Mouse (Mus musculus) heart, embryonic 13.5 days (tissue): ENCODE measurements around the gene Prss27. TPM values are rescaled to one million over a fixed set of nuclear protein-coding genes. Genes with fewer than 3 reads are reported as not detected.

Experiments used
- ATAC-seq: fragments of 200-750 bp; cut with Nextera tagmentation; 2 replicates; pipeline ENCODE4 v1.8.0; 2017; ENCODE audit warnings: moderate TSS enrichment; ENCODE audit not compliant: insufficient number of reproducible peaks, low FRiP score, low TSS enrichment; ENCODE audit errors: extremely low read depth
- H3K27ac ChIP-seq: fragments of 300-500 bp; sonication (generic); replicated peaks from 2 replicates; pipeline ENCODE4 v1.5.1; 2015; ENCODE audit warnings: moderate library complexity, mild to moderate bottlenecking, inconsistent platforms
- H3K27me3 ChIP-seq: fragments of 300-500 bp; sonication (generic); replicated peaks from 2 replicates; pipeline ENCODE4 v1.6.1; 2015; ENCODE audit warnings: mild to moderate bottlenecking, inconsistent platforms
- H3K36me3 ChIP-seq: fragments of 300-500 bp; sonication (generic); 2 replicates; pipeline ENCODE4 v1.6.1; 2015; ENCODE audit warnings: mild to moderate bottlenecking, inconsistent platforms
- H3K4me1 ChIP-seq: fragments of 300-500 bp; sonication (generic); 2 replicates; pipeline ENCODE4 v1.6.1; 2015; ENCODE audit warnings: inconsistent platforms
- H3K4me2 ChIP-seq: fragments of 300-500 bp; sonication (generic); 2 replicates; pipeline ENCODE4 v1.6.1; 2015; ENCODE audit warnings: inconsistent platforms, mild to moderate bottlenecking, moderate library complexity
- H3K4me3 ChIP-seq: fragments of 300-500 bp; sonication (generic); 2 replicates; pipeline ENCODE4 v1.5.1; 2015; ENCODE audit warnings: moderate library complexity, mild to moderate bottlenecking, inconsistent platforms
- H3K9ac ChIP-seq: fragments of 300-500 bp; sonication (generic); 2 replicates; pipeline ENCODE4 v1.6.1; 2015; ENCODE audit warnings: inconsistent platforms, mild to moderate bottlenecking, moderate library complexity
- H3K9me3 ChIP-seq: fragments of 300-500 bp; sonication (generic); 2 replicates; pipeline ENCODE4 v1.6.1; 2016; ENCODE audit warnings: inconsistent platforms
- WGBS: fragments of 180-500 bp; shearing (Covaris S2); methylation state at CpG from one replicate; pipeline ENCODE4 v1.1.7; 2015; ENCODE audit warnings: mixed read lengths; 5-methylcytosine and 5-hydroxymethylcytosine counted together
- polyA plus RNA-seq: library from polyadenylated mRNA; unstranded; fragments of >200 nt; fragmentation: Nextera tagmentation; extraction: Ambion mirVana; gene quantifications from 2 replicates; pipeline ENCODE4 v1.2.1, GENCODE M21; 2015

Gene Prss27
- polyA plus RNA-seq, 1 experiment from 2014 or later = 0.35 TPM

GRCm38 (mm10) chr17:24035087-24035486 is 2.9 kb upstream of the Prss27 start:
- H3K4me1 ChIP-seq = peaks cover 7% of the 10 kb centered on the region
- no peaks in the 10 kb centered on the region for H3K27me3 ChIP-seq
- H3K9me3 ChIP-seq = no peaks in the 10 kb centered on the region
- H3K27ac ChIP-seq = peak overlapping the region; percentile 16; the same call in 1 of the 2 replicates
- no peak overlapping the region for H3K4me2 ChIP-seq
- WGBS = 23% methylated on average over 7 of the region's 7 CpGs
- no peak; the same call in 1 of the 2 replicates for ATAC-seq
- no peak overlapping the region for H3K4me3 ChIP-seq
- H3K9ac ChIP-seq = no peak overlapping the region
- no peaks in the 10 kb centered on the region for H3K36me3 ChIP-seq

- H3K4me2 ChIP-seq = no peak overlapping the region
- no peaks in the 10 kb centered on the region for H3K36me3 ChIP-seq
- H3K27ac ChIP-seq = no peak overlapping the region
- H3K9ac ChIP-seq = no peak overlapping the region
- 0 out of 2 replicates have a peak, but pooled peaks have one; percentile 33 for ATAC-seq
- no peaks in the 10 kb centered on the region for H3K27me3 ChIP-seq
- 64% methylated on average over 6 of the region's 6 CpGs for WGBS
- no peak overlapping the region for H3K4me3 ChIP-seq
- H3K9me3 ChIP-seq = no peaks in the 10 kb centered on the region
- H3K4me1 ChIP-seq = peaks cover 7% of the 10 kb centered on the region
These were observed 990 bp upstream of the Prss27 start for GRCm38 (mm10) chr17:24036954-24037353.

- no peaks in the 10 kb centered on the region for H3K9me3 ChIP-seq
- WGBS = 71% methylated on average over 13 of the region's 13 CpGs
- H3K27ac ChIP-seq = no peak overlapping the region
- no peak for ATAC-seq
- H3K9ac ChIP-seq = no peak overlapping the region
- H3K4me2 ChIP-seq = no peak overlapping the region
- no peaks in the 10 kb centered on the region for H3K36me3 ChIP-seq
- peaks cover 7% of the 10 kb centered on the region for H3K4me1 ChIP-seq
- H3K27me3 ChIP-seq = no peaks in the 10 kb centered on the region
- H3K4me3 ChIP-seq = no peak overlapping the region
These were observed 584 bp upstream of the Prss27 start for GRCm38 (mm10) chr17:24037360-24037759.

- 56% methylated on average over 5 of the region's 5 CpGs for WGBS
- Histone ChIP-seq H3K9ac (no peak overlapping the region), H3K36me3 (peaks cover 30% of the 10 kb centered on the region), H3K27me3 (no peaks in the 10 kb centered on the region), H3K4me1 (no peaks in the 10 kb centered on the region), H3K4me3 (no peak overlapping the region), H3K9me3 (no peaks in the 10 kb centered on the region), H3K27ac (no peak overlapping the region), H3K4me2 (no peak overlapping the region)
- no peak for ATAC-seq
These were observed 6.5 kb downstream of the Prss27 start for GRCm38 (mm10) chr17:24044482-24044881.

GRCm38 (mm10) chr17:24045608-24046007 is 7.7 kb downstream of the Prss27 start:
- Histone ChIP-seq H3K36me3 (peaks cover 40% of the 10 kb centered on the region), H3K4me3 (no peak overlapping the region), H3K27me3 (no peaks in the 10 kb centered on the region), H3K9me3 (no peaks in the 10 kb centered on the region), H3K9ac (no peak overlapping the region), H3K4me2 (no peak overlapping the region), H3K4me1 (no peaks in the 10 kb centered on the region), H3K27ac (no peak overlapping the region)
- WGBS = 75% methylated on average over 10 of the region's 10 CpGs
- no peak for ATAC-seq

GRCm38 (mm10) chr17:24046026-24046425 is 8.1 kb downstream of the Prss27 start:
- H3K4me2 ChIP-seq = no peak overlapping the region
- no peaks in the 10 kb centered on the region for H3K9me3 ChIP-seq
- WGBS = 35% methylated on average over 5 of the region's 5 CpGs
- no peaks in the 10 kb centered on the region for H3K27me3 ChIP-seq
- peaks cover 44% of the 10 kb centered on the region for H3K36me3 ChIP-seq
- H3K27ac ChIP-seq = no peak overlapping the region
- no peaks in the 10 kb centered on the region for H3K4me1 ChIP-seq
- no peak overlapping the region for H3K4me3 ChIP-seq
- ATAC-seq = no peak
- H3K9ac ChIP-seq = no peak overlapping the region

- 88% methylated on average over 5 of the region's 5 CpGs for WGBS
- H3K36me3 ChIP-seq = peaks cover 65% of the 10 kb centered on the region
- H3K9me3 ChIP-seq = no peaks in the 10 kb centered on the region
- no peaks in the 10 kb centered on the region for H3K4me1 ChIP-seq
- no peak overlapping the region for H3K27ac ChIP-seq
- H3K4me3 ChIP-seq = no peak overlapping the region
- H3K9ac ChIP-seq = no peak overlapping the region
- no peak overlapping the region for H3K4me2 ChIP-seq
- no peaks in the 10 kb centered on the region for H3K27me3 ChIP-seq
- no peak for ATAC-seq
These were observed 10.1 kb downstream of the Prss27 start for GRCm38 (mm10) chr17:24048053-24048452.

GRCm38 (mm10) chr17:24049008-24049407 is 11.1 kb downstream of the Prss27 start:
- Histone ChIP-seq H3K27me3 (no peaks in the 10 kb centered on the region), H3K4me2 (no peak overlapping the region), H3K9me3 (no peaks in the 10 kb centered on the region), H3K36me3 (peaks cover 74% of the 10 kb centered on the region), H3K9ac (no peak overlapping the region), H3K27ac (no peak overlapping the region), H3K4me3 (no peak overlapping the region), H3K4me1 (no peaks in the 10 kb centered on the region)
- ATAC-seq = no peak
- WGBS = 89% methylated on average over 8 of the region's 8 CpGs

- peaks cover 3% of the 10 kb centered on the region; the same call in 1 of the 2 replicates for H3K4me1 ChIP-seq
- no peaks in the 10 kb centered on the region for H3K9me3 ChIP-seq
- ATAC-seq = no peak
- peaks cover 83% of the 10 kb centered on the region for H3K36me3 ChIP-seq
- 89% methylated on average over 14 of the region's 14 CpGs for WGBS
- no peak overlapping the region for H3K4me2 ChIP-seq
- no peak overlapping the region for H3K9ac ChIP-seq
- H3K27me3 ChIP-seq = no peaks in the 10 kb centered on the region
- no peak overlapping the region for H3K4me3 ChIP-seq
- no peak overlapping the region for H3K27ac ChIP-seq
These were observed 19.0 kb downstream of the Prss27 start for GRCm38 (mm10) chr17:24056636-24057625.

- no peak for ATAC-seq
- no peak overlapping the region for H3K27ac ChIP-seq
- peaks cover 3% of the 10 kb centered on the region for H3K4me1 ChIP-seq
- no peak overlapping the region for H3K4me3 ChIP-seq
- no peaks in the 10 kb centered on the region for H3K27me3 ChIP-seq
- no peaks in the 10 kb centered on the region for H3K9me3 ChIP-seq
- H3K36me3 ChIP-seq = peaks cover 79% of the 10 kb centered on the region
- H3K9ac ChIP-seq = no peak overlapping the region
- no peak overlapping the region for H3K4me2 ChIP-seq
- WGBS = 85% methylated on average over 5 of the region's 5 CpGs
These were observed 19.8 kb downstream of the Prss27 start for GRCm38 (mm10) chr17:24057730-24058245.

- no peak for ATAC-seq
- H3K4me1 ChIP-seq = peaks cover 4% of the 10 kb centered on the region; the same call in 1 of the 2 replicates
- no peak overlapping the region for H3K4me3 ChIP-seq
- no peak overlapping the region for H3K9ac ChIP-seq
- H3K4me2 ChIP-seq = no peak overlapping the region
- 71% methylated on average over 4 of the region's 4 CpGs for WGBS
- no peaks in the 10 kb centered on the region for H3K9me3 ChIP-seq
- no peak overlapping the region for H3K27ac ChIP-seq
- no peaks in the 10 kb centered on the region for H3K27me3 ChIP-seq
- H3K36me3 ChIP-seq = peaks cover 54% of the 10 kb centered on the region
These were observed 24.7 kb downstream of the Prss27 start for GRCm38 (mm10) chr17:24062459-24063155.
